Mouse (Mus musculus) midbrain, embryonic 16.5 days (tissue): ENCODE measurements around the gene Copz1. TPM values are rescaled to one million over a fixed set of nuclear protein-coding genes. Genes with fewer than 3 reads are reported as not detected.

Source experiments
- ATAC-seq: fragments of 200-750 bp; cut with Nextera tagmentation; 2 replicates; pipeline ENCODE4 v1.8.0; 2017; ENCODE audit warnings: moderate TSS enrichment
- H3K27ac ChIP-seq: fragments of 300-500 bp; sonication (generic); 2 replicates; pipeline ENCODE4 v1.5.1; 2014; ENCODE audit warnings: mild to moderate bottlenecking, low read length, mixed read lengths
- H3K27me3 ChIP-seq: fragments of 300-500 bp; sonication (generic); 2 replicates; pipeline ENCODE4 v1.6.1; 2014; ENCODE audit warnings: low read depth, low read length, mixed read lengths; ENCODE audit not compliant: control insufficient read depth, insufficient read depth
- H3K36me3 ChIP-seq: fragments of 300-500 bp; sonication (generic); 2 replicates; pipeline ENCODE4 v1.6.1; 2014; ENCODE audit warnings: mild to moderate bottlenecking, low read length, moderate library complexity, mixed read lengths; ENCODE audit not compliant: control insufficient read depth, insufficient read depth
- H3K4me1 ChIP-seq: fragments of 300-500 bp; sonication (generic); 2 replicates; pipeline ENCODE4 v1.6.1; 2014; ENCODE audit warnings: mild to moderate bottlenecking, low read length, mixed read lengths; ENCODE audit not compliant: control insufficient read depth, insufficient read depth
- H3K4me2 ChIP-seq: fragments of 300-500 bp; sonication (generic); 2 replicates; pipeline ENCODE4 v1.6.1; 2014; ENCODE audit warnings: mild to moderate bottlenecking, low read length, mixed read lengths
- H3K4me3 ChIP-seq: fragments of 300-500 bp; sonication (generic); 2 replicates; pipeline ENCODE4 v1.5.1; 2014; ENCODE audit warnings: low read depth, mild to moderate bottlenecking, low read length, moderate library complexity, mixed read lengths
- H3K9ac ChIP-seq: fragments of 300-500 bp; sonication (generic); 2 replicates; pipeline ENCODE4 v1.6.1; 2014; ENCODE audit warnings: low read depth, low read length, mixed read lengths
- H3K9me3 ChIP-seq: fragments of 300-500 bp; sonication (generic); replicated peaks from 2 replicates; pipeline ENCODE4 v1.6.1; 2014; ENCODE audit warnings: mild to moderate bottlenecking, low read length, mixed read lengths; ENCODE audit not compliant: control insufficient read depth, poor library complexity, severe bottlenecking
- WGBS: fragments of 180-500 bp; shearing (Covaris S2); extraction: QIAGEN DNeasy Blood & Tissue Kit; methylation state at CpG from one replicate; pipeline ENCODE4 v1.1.7; 2014; 5-methylcytosine and 5-hydroxymethylcytosine counted together
- polyA plus RNA-seq: library from polyadenylated mRNA; unstranded; fragments of >200 nt; fragmentation: Nextera tagmentation; extraction: Ambion mirVana; gene quantifications from 2 replicates; pipeline ENCODE4 v1.2.1, GENCODE M21; 2015

The Copz1 gene
- polyA plus RNA-seq, 1 experiment from 2014 or later: 200 TPM

DNA sequence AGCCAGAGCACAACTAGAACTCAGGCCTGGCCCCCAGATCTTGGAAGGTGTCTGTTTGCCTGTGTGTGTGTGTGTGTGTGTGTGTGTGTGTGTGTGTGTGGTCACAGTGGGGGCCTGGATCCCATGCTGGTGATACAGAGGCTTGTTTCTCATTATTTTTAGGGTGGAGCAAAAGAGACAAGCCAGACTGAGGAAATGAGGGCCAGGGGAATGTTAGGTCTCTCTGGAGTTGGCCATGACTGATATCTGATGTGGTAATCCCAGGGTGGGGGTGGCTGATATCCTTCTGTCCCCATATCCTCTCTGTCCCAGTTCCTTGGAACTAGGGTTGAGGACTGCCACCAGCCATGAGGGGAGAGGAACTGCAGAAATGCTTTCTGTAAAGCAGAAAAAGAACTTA is 44.6 kb downstream of the Copz1 start:
- Histone ChIP-seq H3K36me3 (peaks cover 21% of the 10 kb centered on the region), H3K4me3 (no peak overlapping the region), H3K9me3 (no peaks in the 10 kb centered on the region), H3K27me3 (no peaks in the 10 kb centered on the region), H3K4me1 (peaks cover 32% of the 10 kb centered on the region), H3K4me2 (no peak overlapping the region), H3K9ac (no peak overlapping the region), H3K27ac (no peak overlapping the region)
- ATAC-seq: no peak

DNA sequence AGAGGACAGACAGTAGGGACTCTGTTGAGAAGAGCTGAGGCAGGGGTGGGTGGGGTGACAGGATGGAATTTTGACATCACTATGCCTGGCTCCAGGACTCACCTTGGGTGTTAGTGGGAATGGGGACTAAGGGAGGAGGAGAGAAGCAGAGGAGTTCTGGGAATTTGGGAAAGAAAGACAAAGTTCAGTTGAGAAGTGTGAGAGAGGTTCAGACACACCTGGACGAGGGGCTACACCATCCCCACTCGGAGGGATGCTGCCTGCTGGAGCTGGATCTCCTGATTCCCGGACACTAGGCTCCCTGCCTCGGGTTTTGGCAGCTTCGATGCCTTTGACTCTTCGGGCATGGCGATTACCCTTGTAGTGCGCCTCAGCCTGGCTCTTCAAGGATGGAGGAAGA is 45.2 kb downstream of the Copz1 start:
- Histone ChIP-seq H3K27ac (no peak overlapping the region), H3K4me2 (no peak overlapping the region), H3K4me1 (peaks cover 37% of the 10 kb centered on the region), H3K36me3 (peaks cover 21% of the 10 kb centered on the region), H3K9me3 (no peaks in the 10 kb centered on the region), H3K27me3 (no peaks in the 10 kb centered on the region), H3K9ac (no peak overlapping the region), H3K4me3 (no peak overlapping the region)
- 80% methylated on average over 8 of the region's 8 CpGs for WGBS
- no peak for ATAC-seq

- Histone ChIP-seq H3K27me3 (no peaks in the 10 kb centered on the region), H3K27ac (no peak overlapping the region), H3K36me3 (peaks cover 21% of the 10 kb centered on the region), H3K9ac (no peak overlapping the region), H3K4me2 (no peak overlapping the region), H3K4me1 (peaks cover 33% of the 10 kb centered on the region), H3K4me3 (no peak overlapping the region), H3K9me3 (no peaks in the 10 kb centered on the region)
- ATAC-seq: no peak
- 76% methylated on average over 3 of the region's 3 CpGs for WGBS
These were observed 45.8 kb downstream of the Copz1 start for GRCm38 (mm10) chr15:103318201-103318816.

DNA sequence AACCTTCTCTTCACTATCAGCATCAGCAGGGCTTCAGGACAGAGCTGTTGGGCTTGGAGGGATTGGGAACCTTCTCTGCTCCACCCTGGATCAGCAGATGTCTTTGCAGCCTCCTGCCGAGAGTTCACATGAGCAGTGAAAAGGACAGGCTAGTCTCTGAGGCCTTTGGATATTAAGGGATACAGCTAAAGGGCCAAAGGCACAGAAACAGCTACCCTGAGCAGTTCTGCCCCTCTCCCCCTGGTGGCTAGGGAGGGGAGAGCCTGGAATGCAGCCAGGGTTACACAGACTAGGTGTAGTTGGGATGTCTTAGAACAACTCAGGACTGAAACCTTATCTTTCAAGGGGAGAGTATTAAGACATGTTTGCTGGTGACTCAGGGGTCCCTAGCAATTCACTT is 48.6 kb downstream of the Copz1 start:
- H3K9me3 ChIP-seq: no peaks in the 10 kb centered on the region

DNA sequence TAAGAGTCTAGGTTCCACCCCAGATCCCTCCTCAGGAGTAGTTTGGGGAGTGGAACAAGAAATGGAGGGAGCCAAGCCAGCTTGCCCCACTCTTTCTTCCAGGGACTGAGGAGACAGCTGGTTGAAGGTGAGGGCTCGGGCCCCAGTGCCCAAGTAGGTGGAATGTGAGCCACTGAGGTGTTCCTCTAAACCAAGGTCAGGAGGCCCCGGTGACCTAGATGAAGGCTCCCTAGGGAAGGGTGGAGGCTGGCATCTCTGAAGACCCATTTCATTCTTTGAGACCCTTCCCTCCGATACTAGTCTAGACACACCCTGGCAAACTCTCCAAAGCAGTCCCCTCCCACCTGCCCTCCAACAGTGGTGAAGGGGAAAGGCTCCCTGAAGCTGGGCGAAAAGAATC is 49.9 kb downstream of the Copz1 start:
- 48% methylated on average over 4 of the region's 4 CpGs for WGBS
- Histone ChIP-seq H3K9ac (peak overlapping the region; percentile 88), H3K27me3 (no peaks in the 10 kb centered on the region), H3K36me3 (peaks cover 6% of the 10 kb centered on the region; the same call in 1 of the 2 replicates), H3K4me2 (peak overlapping the region; percentile 89), H3K27ac (peak overlapping the region; percentile 77), H3K9me3 (no peaks in the 10 kb centered on the region), H3K4me1 (peaks cover 18% of the 10 kb centered on the region), H3K4me3 (peak overlapping the region; percentile 67)
- ATAC-seq: no peak

More for the DNA sequence above, 48.6 kb downstream of the Copz1 start:
- Histone ChIP-seq H3K4me3 (no peak overlapping the region), H3K4me2 (no peak overlapping the region), H3K4me1 (peaks cover 18% of the 10 kb centered on the region), H3K27me3 (no peaks in the 10 kb centered on the region), H3K9ac (no peak overlapping the region), H3K36me3 (peaks cover 10% of the 10 kb centered on the region), H3K27ac (no peak overlapping the region)
- 50% methylated on average over 1 of the region's 1 CpGs for WGBS
- no peak for ATAC-seq

GRCm38 (mm10) chr15:103323070-103323454 is 50.5 kb downstream of the Copz1 start:
- H3K4me1 ChIP-seq: peaks cover 18% of the 10 kb centered on the region
- H3K4me2 ChIP-seq: peak overlapping the region; percentile 89
- H3K9me3 ChIP-seq: no peaks in the 10 kb centered on the region
- 0% methylated on average over 17 of the region's 26 CpGs for WGBS
- H3K9ac ChIP-seq: peak overlapping the region; percentile 88
- peaks cover 5% of the 10 kb centered on the region; the same call in 1 of the 2 replicates for H3K36me3 ChIP-seq
- peak overlapping the region; percentile 67 for H3K4me3 ChIP-seq
- H3K27ac ChIP-seq: peak overlapping the region; percentile 77
- no peaks in the 10 kb centered on the region for H3K27me3 ChIP-seq
- peak; percentile 63 for ATAC-seq

GRCm38 (mm10) chr15:103323455-103324247 is 51.1 kb downstream of the Copz1 start:
- Histone ChIP-seq H3K4me3 (peak overlapping the region; percentile 67), H3K27ac (peak overlapping the region; percentile 77), H3K9me3 (no peaks in the 10 kb centered on the region), H3K4me2 (peak overlapping the region; percentile 89), H3K9ac (peak overlapping the region; percentile 88), H3K27me3 (no peaks in the 10 kb centered on the region), H3K36me3 (peaks cover 2% of the 10 kb centered on the region; the same call in 1 of the 2 replicates), H3K4me1 (peaks cover 18% of the 10 kb centered on the region)
- peak; percentile 96 for ATAC-seq
- 2% methylated on average over 35 of the region's 40 CpGs for WGBS

DNA sequence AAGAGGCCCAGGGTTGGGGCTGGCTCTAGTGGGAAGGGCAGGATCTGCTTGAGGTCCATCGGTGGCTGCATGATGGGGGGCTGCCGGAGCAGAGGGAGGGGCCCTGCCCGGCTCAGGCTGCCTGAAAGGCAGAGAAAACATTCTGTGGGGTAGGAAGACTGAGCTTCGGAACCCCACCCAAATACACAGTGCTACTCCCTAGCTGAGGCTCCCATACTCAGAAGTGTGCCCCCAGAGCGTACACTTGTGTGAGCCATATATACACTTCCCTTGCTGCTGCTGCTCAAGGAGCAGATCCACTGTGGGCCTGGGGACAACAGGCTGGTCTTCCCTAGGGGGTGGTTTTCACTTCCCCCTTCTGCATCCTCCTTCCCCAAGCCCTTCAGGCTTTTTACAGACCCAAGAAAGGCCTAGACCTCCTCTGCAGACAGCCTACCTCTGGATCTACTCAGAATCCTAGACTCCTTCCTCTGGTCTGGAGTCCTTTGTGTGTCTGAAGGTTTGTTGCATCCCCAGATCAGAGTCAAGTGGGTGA is 60.6 kb downstream of the Copz1 start:
- Histone ChIP-seq H3K4me1 (peaks cover 22% of the 10 kb centered on the region), H3K4me3 (no peak overlapping the region), H3K9me3 (no peaks in the 10 kb centered on the region), H3K27me3 (no peaks in the 10 kb centered on the region), H3K9ac (peak overlapping the region; percentile 50), H3K27ac (no peak overlapping the region), H3K36me3 (no peaks in the 10 kb centered on the region), H3K4me2 (no peak overlapping the region)
- WGBS: 51% methylated on average over 5 of the region's 5 CpGs
- no peak for ATAC-seq

GRCm38 (mm10) chr15:103333738-103334137 is 61.2 kb downstream of the Copz1 start:
- no peaks in the 10 kb centered on the region for H3K27me3 ChIP-seq
- peaks cover 25% of the 10 kb centered on the region for H3K4me1 ChIP-seq
- H3K27ac ChIP-seq: peak overlapping the region; percentile 38; the same call in 1 of the 2 replicates
- 44% methylated on average over 5 of the region's 5 CpGs for WGBS
- no peak overlapping the region for H3K4me3 ChIP-seq
- no peak overlapping the region; the same call in 1 of the 2 replicates for H3K4me2 ChIP-seq
- H3K36me3 ChIP-seq: no peaks in the 10 kb centered on the region
- H3K9me3 ChIP-seq: no peaks in the 10 kb centered on the region
- no peak for ATAC-seq
- H3K9ac ChIP-seq: no peak overlapping the region
